Comparison of ENCODE assay signal across 16 mouse cellular contexts in genomic region chr10:21411621-21412205, GRCm38 (mm10). TPM values are rescaled to one million over a fixed set of nuclear protein-coding genes. Genes with fewer than 3 reads are reported as not detected.
"Had no signal": no experiment of that assay in that cellular context is flagged by ENCODE, and none has a peak within 500 bp of the region (broad histone marks: within the 10 kb centered on the region; RNA-seq: fewer than 3 reads in every experiment).

No protein-coding gene starts in this region.

- H3K4me2 ChIP-seq: limb, embryonic 12.5 days; liver, embryonic 13.5 days; lung, embryonic 15.5 days; neural tube, embryonic 13.5 days; stomach, embryonic 15.5 days had no signal

- H3K4me3 ChIP-seq: limb, embryonic 12.5 days; liver, embryonic 13.5 days; lung, embryonic 15.5 days; neural tube, embryonic 13.5 days; stomach, embryonic 15.5 days had no signal

- DNase-seq: kidney, adult 8-10 months; kidney, postnatal 25 days; liver; liver, embryonic 13.5 days; liver, postnatal 0 days; lung, postnatal 14 days; midbrain, embryonic 14.5 days; retina, postnatal 1 day; right cerebral cortex, postnatal 4 days; thymus, postnatal 36 days had no signal

- H3K9me3 ChIP-seq: limb, embryonic 12.5 days; liver, embryonic 13.5 days; lung, embryonic 15.5 days; neural tube, embryonic 13.5 days; stomach, embryonic 15.5 days had no signal

- ATAC-seq: liver, postnatal 0 days had no signal

- H3K9ac ChIP-seq: limb, embryonic 12.5 days; liver, embryonic 13.5 days; liver, postnatal 0 days; lung, embryonic 15.5 days; neural tube, embryonic 13.5 days; stomach, embryonic 15.5 days had no signal

- H3K27ac ChIP-seq: limb, embryonic 12.5 days; liver, embryonic 13.5 days; lung, embryonic 15.5 days; macrophage; neural tube, embryonic 13.5 days; stomach, embryonic 15.5 days had no signal

- H3K4me1 ChIP-seq: limb, embryonic 12.5 days; liver, embryonic 13.5 days; lung, embryonic 15.5 days; neural tube, embryonic 13.5 days; stomach, embryonic 15.5 days had no signal

- H3K36me3 ChIP-seq: limb, embryonic 12.5 days; liver, embryonic 13.5 days; lung, embryonic 15.5 days; neural tube, embryonic 13.5 days; stomach, embryonic 15.5 days had no signal

- H3K27me3 ChIP-seq: limb, embryonic 12.5 days; lung, embryonic 15.5 days; neural tube, embryonic 13.5 days; stomach, embryonic 15.5 days had no signal

RNA-seq across cellular contexts. Expression of gene Aldh8a1, which starts 34.6 kb away (rescaled TPM):
- total RNA-seq: monocyte, adult 5-6 weeks had no signal
- polyA plus RNA-seq: limb, embryonic 12.5 days; macrophage; midbrain, embryonic 14.5 days; neural tube, embryonic 13.5 days had no signal
